Mouse (Mus musculus): ENCODE results near the gene Ces3a.
"Not testable (repeated sequence)": the region's sequence is repeated elsewhere in the genome, so short reads cannot be mapped to it uniquely, and the experiment has no call there.

The Ces3a gene

GRCm38 (mm10) chr8:105093992-105094391 is 45.6 kb downstream of the Ces3a start:
- no peak for DNase-seq (ENCODE audit: low read depth, low spot score)

- DNase-seq (ENCODE audit: low read depth, low spot score), result not testable (repeated sequence)
These were observed 53.8 kb downstream of the Ces3a start for GRCm38 (mm10) chr8:105102101-105102785.

- not testable (repeated sequence) for DNase-seq (ENCODE audit: low read depth, low spot score)
These were observed 55.3 kb downstream of the Ces3a start for GRCm38 (mm10) chr8:105103701-105104100.

- no peak for DNase-seq (ENCODE audit: low read depth, low spot score)
These were observed 55.8 kb downstream of the Ces3a start for GRCm38 (mm10) chr8:105104220-105104619.
